Mouse (Mus musculus) kidney, postnatal 0 days (tissue): ENCODE data around the gene Gm14401. TPM values are rescaled to one million over a fixed set of nuclear protein-coding genes. Genes with fewer than 3 reads are reported as not detected.
"Not testable (repeated sequence)": the region's sequence is repeated elsewhere in the genome, so short reads cannot be mapped to it uniquely, and the experiment has no call there.

Source experiments
- ATAC-seq: fragments of 200-750 bp; cut with Nextera tagmentation; replicated peaks from 2 replicates; pipeline ENCODE4 v1.8.0; 2017; ENCODE audit warnings: low read depth, moderate number of reproducible peaks, moderate TSS enrichment, moderate library complexity; ENCODE audit not compliant: low FRiP score
- DNase-seq: peaks from one replicate; pipeline ENCODE4 v3.0.0-alpha.2; 2016; ENCODE audit warnings: low spot score
- H3K27ac ChIP-seq: fragments of 300-500 bp; sonication (generic); 2 replicates; pipeline ENCODE4 v1.5.1; 2014; ENCODE audit warnings: mild to moderate bottlenecking
- H3K27me3 ChIP-seq: fragments of 300-500 bp; sonication (generic); 2 replicates; pipeline ENCODE4 v1.6.1; 2014; ENCODE audit warnings: low read length, mixed read lengths; ENCODE audit not compliant: insufficient read depth
- H3K36me3 ChIP-seq: fragments of 300-500 bp; sonication (generic); 2 replicates; pipeline ENCODE4 v1.6.1; 2014; ENCODE audit warnings: low read length, mixed read lengths; ENCODE audit not compliant: insufficient read depth
- H3K4me1 ChIP-seq: fragments of 300-500 bp; sonication (generic); replicated peaks from 2 replicates; pipeline ENCODE4 v1.6.1; 2014; ENCODE audit warnings: antibody characterized with exemption, low read length, mixed read lengths; ENCODE audit not compliant: insufficient read depth
- H3K4me2 ChIP-seq: fragments of 300-500 bp; sonication (generic); 2 replicates; pipeline ENCODE4 v1.6.1; 2014; ENCODE audit warnings: mild to moderate bottlenecking, low read length, moderate library complexity, mixed read lengths
- H3K4me3 ChIP-seq: fragments of 300-500 bp; sonication (generic); replicated peaks from 2 replicates; pipeline ENCODE4 v1.5.1; 2014; ENCODE audit warnings: low read depth, low read length
- H3K9ac ChIP-seq: fragments of 300-500 bp; sonication (generic); 2 replicates; pipeline ENCODE4 v1.6.1; 2014; ENCODE audit warnings: low read depth, low read length
- H3K9me3 ChIP-seq: fragments of 300-500 bp; sonication (generic); replicated peaks from 2 replicates; pipeline ENCODE4 v1.6.1; 2016; ENCODE audit warnings: low read length, inconsistent platforms, mixed read lengths
- WGBS: fragments of 180-500 bp; shearing (Covaris S2); extraction: QIAGEN DNeasy Blood & Tissue Kit; methylation state at CpG from one replicate; pipeline ENCODE4 v1.1.7; 2014; 5-methylcytosine and 5-hydroxymethylcytosine counted together
- polyA plus RNA-seq: library from polyadenylated mRNA; unstranded; fragments of >200 nt; fragmentation: Nextera tagmentation; extraction: Ambion mirVana; gene quantifications from 2 replicates; pipeline ENCODE4 v1.2.1, GENCODE M21; 2015

Gene Gm14401
- polyA plus RNA-seq = 0.11 and 0.12 TPM in 2 replicates

- H3K27ac ChIP-seq, H3K4me3 ChIP-seq, ATAC-seq, H3K36me3 ChIP-seq, DNase-seq, H3K9ac ChIP-seq, H3K4me2 ChIP-seq, H3K27me3 ChIP-seq, H3K4me1 ChIP-seq, H3K9me3 ChIP-seq: not testable (repeated sequence)
- 67% methylated on average over 7 of the region's 7 CpGs for WGBS
These were observed at the start of gene Gm14401 for GRCm38 (mm10) chr2:177073432-177074423. Gm14401 (plus strand) TSS chr2:177074320.

- not testable (repeated sequence) for H3K4me2 ChIP-seq, H3K36me3 ChIP-seq, H3K27me3 ChIP-seq, H3K27ac ChIP-seq, H3K4me1 ChIP-seq, H3K9me3 ChIP-seq, ATAC-seq, H3K9ac ChIP-seq, H3K4me3 ChIP-seq, DNase-seq
- 84% methylated on average over 1 of the region's 1 CpGs for WGBS
These were observed 1.3 kb upstream of the Gm14401 start for GRCm38 (mm10) chr2:177072807-177073206.

- H3K4me1 ChIP-seq, DNase-seq, H3K4me3 ChIP-seq, H3K27me3 ChIP-seq, ATAC-seq, H3K9me3 ChIP-seq, H3K4me2 ChIP-seq, H3K36me3 ChIP-seq, H3K27ac ChIP-seq, H3K9ac ChIP-seq: not testable (repeated sequence)
These were observed 895 bp downstream of the Gm14401 start for GRCm38 (mm10) chr2:177075015-177075414.

- H3K4me2 ChIP-seq, H3K4me1 ChIP-seq, H3K27ac ChIP-seq, H3K27me3 ChIP-seq, ATAC-seq, H3K9me3 ChIP-seq, H3K4me3 ChIP-seq, H3K36me3 ChIP-seq, DNase-seq, H3K9ac ChIP-seq: not testable (repeated sequence)
- 64% methylated on average over 1 of the region's 1 CpGs for WGBS
These were observed 5.7 kb downstream of the Gm14401 start for GRCm38 (mm10) chr2:177079866-177080265.

GRCm38 (mm10) chr2:177109086-177109485, 35.0 kb downstream of the Gm14401 start:
- H3K4me3 ChIP-seq = not testable (repeated sequence)

GRCm38 (mm10) chr2:177129097-177129496, 55.0 kb downstream of the Gm14401 start:
- ATAC-seq, H3K4me3 ChIP-seq, DNase-seq, H3K4me1 ChIP-seq, H3K27ac ChIP-seq, H3K36me3 ChIP-seq, H3K9ac ChIP-seq, H3K27me3 ChIP-seq, H3K9me3 ChIP-seq, H3K4me2 ChIP-seq: not testable (repeated sequence)
- 43% methylated on average over 1 of the region's 1 CpGs for WGBS

More at GRCm38 (mm10) chr2:177109086-177109485, 35.0 kb downstream of the Gm14401 start:
- not testable (repeated sequence) for H3K27ac ChIP-seq, H3K9me3 ChIP-seq, H3K36me3 ChIP-seq, DNase-seq, H3K9ac ChIP-seq, H3K27me3 ChIP-seq, ATAC-seq, H3K4me2 ChIP-seq, H3K4me1 ChIP-seq
- WGBS = 87% methylated on average over 4 of the region's 5 CpGs

Other genes starting within 250 kb of the Gm14401 start
- not detected in 2 replicates for gene Gm14408, start 243.2 kb upstream of the Gm14401 start, polyA plus RNA-seq
- gene Gm14296, start 146.5 kb upstream of the Gm14401 start, polyA plus RNA-seq = 5.0 and 9.7 TPM in 2 replicates
- 9.9 and 12.7 TPM in 2 replicates for gene Gm14419, start 73.4 kb upstream of the Gm14401 start, polyA plus RNA-seq
- 24.9 and 29.3 TPM in 2 replicates for gene Gm14410, start 132.1 kb downstream of the Gm14401 start, polyA plus RNA-seq
- gene Gm14409, start 192.7 kb downstream of the Gm14401 start, polyA plus RNA-seq = not detected in 2 replicates
- 0.24 and 0.26 TPM in 2 replicates for gene Gm14412, start 250.0 kb downstream of the Gm14401 start, polyA plus RNA-seq